In the genomic region with DNA sequence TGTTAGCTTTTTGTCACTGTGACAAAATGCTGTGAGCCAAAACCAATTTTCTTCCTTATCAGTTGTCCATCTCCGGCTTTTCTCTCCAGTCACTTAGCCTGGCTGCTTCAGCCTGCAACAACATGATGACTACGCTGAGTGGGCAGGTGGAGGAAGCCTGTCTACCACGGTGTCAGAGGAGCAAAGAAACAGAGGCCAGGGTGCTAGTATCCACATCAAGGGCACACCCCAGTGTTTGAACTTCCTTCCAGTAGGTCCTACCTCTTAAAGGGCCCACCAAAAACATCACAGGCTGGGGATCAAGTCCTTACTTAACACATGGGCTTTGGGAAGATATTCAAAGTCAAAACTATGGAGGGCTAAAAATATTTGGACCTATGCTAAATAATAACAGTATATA, we compare ENCODE assay signal across 25 mouse cellular contexts. TPM values are rescaled to one million over a fixed set of nuclear protein-coding genes. Genes with fewer than 3 reads are reported as not detected.
A peak's percentile ranks its signal among the peaks of the same experiment; 100 is the strongest.
DNase-seq lines count a peak whose midpoint lies in the region; TF ChIP-seq lines count a peak whose summit lies in the region.
"Had no signal": no experiment of that assay in that cellular context is flagged by ENCODE, and none has a peak within 500 bp of the region (broad histone marks: within the 10 kb centered on the region; RNA-seq: fewer than 3 reads in every experiment).

No protein-coding gene starts in this region.

- H3K27me3 ChIP-seq in MEL (ENCODE audit: control insufficient read depth in 1 of 2, insufficient read depth in 2 of 2, low read length in 2 of 2), result no peaks in the 10 kb centered on the region
- H3K27me3 ChIP-seq: embryonic facial prominence, embryonic 13.5 days; embryonic facial prominence, embryonic 15.5 days; forebrain, embryonic 15.5 days; Patski had no signal

- no peak overlapping the region for H3K4me3 ChIP-seq in MEL (ENCODE audit: control insufficient read depth in 1 of 2, insufficient read depth in 1 of 2, low read depth in 2 of 2, low read length in 2 of 2)
- H3K4me3 ChIP-seq: embryonic facial prominence, embryonic 13.5 days; embryonic facial prominence, embryonic 15.5 days; forebrain, embryonic 13.5 days; forebrain, embryonic 15.5 days had no signal

- H3K4me1 ChIP-seq in MEL (ENCODE audit: control insufficient read depth in 1 of 2, insufficient read depth in 2 of 2, low read length in 2 of 2), result no peaks in the 10 kb centered on the region
- H3K4me1 ChIP-seq: embryonic facial prominence, embryonic 13.5 days; embryonic facial prominence, embryonic 15.5 days; forebrain, embryonic 13.5 days; forebrain, embryonic 15.5 days had no signal

- TF ChIP-seq POLR2A in MEL (IDR thresholded peaks at IDR 0.05; ENCODE audit: control insufficient read depth in 1 of 2, insufficient read depth in 1 of 2, low read depth in 1 of 2, low read length in 2 of 2, poor library complexity in 1 of 2), result peak in 1 of 2 experiments; percentile 17; a peak in 1 of 4 replicates

- H3K36me3 ChIP-seq in MEL (ENCODE audit: control insufficient read depth in 1 of 2, insufficient read depth in 2 of 2, low read length in 2 of 2), result no peaks in the 10 kb centered on the region
- H3K36me3 ChIP-seq: embryonic facial prominence, embryonic 13.5 days; embryonic facial prominence, embryonic 15.5 days; forebrain, embryonic 15.5 days had no signal

- H3K9ac ChIP-seq in MEL (ENCODE audit: control insufficient read depth, low read depth, low read length, poor library complexity, severe bottlenecking), result no peak overlapping the region
- H3K9ac ChIP-seq: embryonic facial prominence, embryonic 13.5 days; embryonic facial prominence, embryonic 15.5 days; forebrain, embryonic 13.5 days; forebrain, embryonic 15.5 days; forebrain, postnatal 0 days had no signal

- no peak for TF ChIP-seq CTCF in MEL (IDR thresholded peaks at IDR 0.05 in 2 of 3, conservative IDR thresholded peaks at IDR 0.05 in 1 of 3; ENCODE audit: control insufficient read depth in 1 of 3, insufficient read depth in 1 of 3, low read depth in 2 of 3, low read length in 3 of 3, poor library complexity in 1 of 3, severe bottlenecking in 1 of 3)

- no peaks in the 10 kb centered on the region for H3K79me2 ChIP-seq in MEL (ENCODE audit: control insufficient read depth, insufficient read depth, low read length, poor library complexity)

- DNase-seq in thymus, postnatal 0 days (ENCODE audit: low spot score), result peak; percentile 45
- no peak for DNase-seq in thymus, postnatal 36 days
- peak; percentile 53 for DNase-seq in MEL (ENCODE audit: low read depth, low spot score)
- DNase-seq in T-cell, adult 2 months (ENCODE audit: low spot score), result peak; percentile 42
- peak; percentile 31 for DNase-seq in naive thymus-derived CD4-positive, alpha-beta T cell, adult 2 months (ENCODE audit: low read depth)
- DNase-seq in left cerebral cortex, adult 9 months (ENCODE audit: low spot score in 2 of 2), result no peak
- DNase-seq in left cerebral cortex, adult 18-20 months (ENCODE audit: low spot score in 2 of 2), result no peak
- DNase-seq: adrenal gland, adult 2 months; adrenal gland, postnatal 10 days; adrenal gland, postnatal 25 days; cerebellum, adult 11 months; cerebellum, adult 18-20 months; cerebellum, adult 8-10 months; cerebellum, adult 9-11 months; cerebellum, postnatal 14 days; cerebellum, postnatal 36 days; embryo, embryonic 11 days; forebrain, postnatal 0 days had no signal

- no peaks in the 10 kb centered on the region for H3K9me3 ChIP-seq in MEL (replicated peaks; ENCODE audit: insufficient read depth, low read length)
- H3K9me3 ChIP-seq: embryonic facial prominence, embryonic 13.5 days; embryonic facial prominence, embryonic 15.5 days; forebrain, embryonic 13.5 days; forebrain, embryonic 15.5 days had no signal

- no peak for TF ChIP-seq EP300 in MEL (IDR thresholded peaks at IDR 0.05; ENCODE audit: low read depth in 1 of 2, low read length in 2 of 2)

- H3K27ac ChIP-seq in MEL (ENCODE audit: control insufficient read depth, low read depth, low read length), result no peak overlapping the region
- H3K27ac ChIP-seq: embryonic facial prominence, embryonic 13.5 days; embryonic facial prominence, embryonic 15.5 days; forebrain, embryonic 13.5 days; forebrain, embryonic 15.5 days had no signal

- no peak for TF ChIP-seq RAD21 in MEL (IDR thresholded peaks at IDR 0.05; ENCODE audit: low read depth, low read length)

TF ChIP-seq in MEL, 35 proteins besides CTCF, POLR2A, EP300 and RAD21:
- TF ChIP-seq USF1 (IDR thresholded peaks at IDR 0.05; ENCODE audit: low read depth, low read length) (no peak), GATA1 (IDR thresholded peaks at IDR 0.05; ENCODE audit: low read depth, low read length) (peak; percentile 49; the same call in 1 of the 2 replicates)

RNA-seq across cellular contexts. Expression of a gene that starts 15.7 kb away (rescaled TPM):
- polyA plus RNA-seq in thymus, postnatal 0 days (2015; fragmentation: Nextera tagmentation; extraction: Ambion mirVana), result 3.4 and 5.0 TPM in 2 replicates
- 3.4 and 4.7 TPM in 2 replicates for total RNA-seq in MEL (2012; rRNA removed)
- polyA plus RNA-seq in MEL (2012; ENCODE audit: insufficient read depth in 1 of 2, insufficient read length in 2 of 2, low read depth in 1 of 2, low replicate concordance in 2 of 2, missing spikeins in 1 of 2), result 1 to 10 TPM in 1 of 2 experiments, not detected in 1; 2.8 TPM
- total RNA-seq in left cerebral cortex, adult 18-20 months (2021), result 1 to 10 TPM; 2.6 to 2.8 TPM
- total RNA-seq: common myeloid progenitor, adult 5-6 weeks; ES-E14 had no signal

RNA-seq across cellular contexts. Expression of a gene that starts 39.9 kb away (rescaled TPM):
- 47.9 and 71.3 TPM in 2 replicates for polyA plus RNA-seq in thymus, postnatal 0 days (2015; fragmentation: Nextera tagmentation; extraction: Ambion mirVana)
- 6,680 and 8,754 TPM in 2 replicates for total RNA-seq in MEL (2012; rRNA removed)
- 10 to 100 TPM in 1 of 2 experiments, not detected in 1; 11.2 TPM for polyA plus RNA-seq in MEL (2012; ENCODE audit: insufficient read depth in 1 of 2, insufficient read length in 2 of 2, low read depth in 1 of 2, low replicate concordance in 2 of 2, missing spikeins in 1 of 2)
- 100 to 1,000 TPM; 210 to 215 TPM for total RNA-seq in left cerebral cortex, adult 18-20 months (2021)
- polyA plus RNA-seq: adrenal gland, adult 2 months had no signal

RNA-seq across cellular contexts. Expression of a gene that starts 41.0 kb away (rescaled TPM):
- polyA plus RNA-seq in thymus, postnatal 0 days (2015; fragmentation: Nextera tagmentation; extraction: Ambion mirVana), result 278 and 396 TPM in 2 replicates
- 3,962 and 5,017 TPM in 2 replicates for total RNA-seq in MEL (2012; rRNA removed)
- polyA plus RNA-seq in MEL (2012; ENCODE audit: insufficient read depth in 1 of 2, insufficient read length in 2 of 2, low read depth in 1 of 2, low replicate concordance in 2 of 2, missing spikeins in 1 of 2), result 10 to 100 TPM in 1 of 2 experiments, not detected in 1; 71.7 TPM
- 10 to 100 TPM; 51.9 to 52.0 TPM for total RNA-seq in left cerebral cortex, adult 18-20 months (2021)

RNA-seq across cellular contexts. Expression of a gene that starts 46.3 kb away (rescaled TPM):
- polyA plus RNA-seq in thymus, postnatal 0 days (2015; fragmentation: Nextera tagmentation; extraction: Ambion mirVana), result 101 and 145 TPM in 2 replicates
- total RNA-seq in MEL (2012; rRNA removed), result 195 and 290 TPM in 2 replicates
- 1 to 10 TPM in 1 of 2 experiments, not detected in 1; 1.5 TPM for polyA plus RNA-seq in MEL (2012; ENCODE audit: insufficient read depth in 1 of 2, insufficient read length in 2 of 2, low read depth in 1 of 2, low replicate concordance in 2 of 2, missing spikeins in 1 of 2)
- total RNA-seq in left cerebral cortex, adult 18-20 months (2021), result 10 to 100 TPM; 36.9 to 40.6 TPM

Comparison
In these comparisons a context has a peak if more than half of its experiments do, and no peak if none do; other contexts are left out.
1. DNase-seq: peak in thymus, postnatal 0 days (single experiment), MEL (single experiment), T-cell, adult 2 months (single experiment) and naive thymus-derived CD4-positive, alpha-beta T cell, adult 2 months (single experiment); none in thymus, postnatal 36 days (0 of 2), left cerebral cortex, adult 9 months (0 of 2) and left cerebral cortex, adult 18-20 months (0 of 2).
2. RNA of a gene that starts 39.9 kb away (total RNA-seq): 6,680 to 8,754 TPM in MEL; 210 to 215 TPM in left cerebral cortex, adult 18-20 months; every median in the first group is over 10 times any median in the second.
3. RNA of a gene that starts 41.0 kb away (total RNA-seq): 3,962 to 5,017 TPM in MEL; 51.9 to 52.0 TPM in left cerebral cortex, adult 18-20 months; every median in the first group is over 10 times any median in the second.